Mouse (Mus musculus) brain, embryonic 18.5 days (tissue): ENCODE results near the gene Hyou1.
A peak's percentile ranks its signal among the peaks of the same experiment; 100 is the strongest.
"Not testable (repeated sequence)": the region's sequence is repeated elsewhere in the genome, so short reads cannot be mapped to it uniquely, and the experiment has no call there.

Experiments used
- DNase-seq: peaks from one replicate; pipeline ENCODE4 v3.0.0-alpha.2; 2012; ENCODE audit warnings: low read depth, low spot score

Hyou1 gene

GRCm38 (mm10) chr9:44405011-44405410 lies 25.7 kb downstream of the Hyou1 start:
- DNase-seq = no peak

- DNase-seq = peak; percentile 95
Observed at GRCm38 (mm10) chr9:44406906-44407751, 27.8 kb downstream of the Hyou1 start, which contains the start of the genes Rps25 and Trappc4. Gene Rps25, plus strand, starts transcription at chr9:44407139. Gene Trappc4, minus strand, starts transcription at chr9:44407600.

- peak; percentile 28 for DNase-seq
Observed at GRCm38 (mm10) chr9:44407752-44408097, 28.4 kb downstream of the Hyou1 start.

GRCm38 (mm10) chr9:44408693-44409092 lies 29.4 kb downstream of the Hyou1 start:
- DNase-seq = not testable (repeated sequence)

GRCm38 (mm10) chr9:44410647-44411336 lies 31.5 kb downstream of the Hyou1 start:
- no peak for DNase-seq

GRCm38 (mm10) chr9:44411601-44412130 lies 32.4 kb downstream of the Hyou1 start:
- DNase-seq = no peak

GRCm38 (mm10) chr9:44412306-44412705 lies 33.0 kb downstream of the Hyou1 start:
- DNase-seq = no peak

- no peak for DNase-seq
Observed at GRCm38 (mm10) chr9:44412781-44413180, 33.5 kb downstream of the Hyou1 start.

GRCm38 (mm10) chr9:44417156-44417891 lies 38.0 kb downstream of the Hyou1 start:
- DNase-seq = no peak

GRCm38 (mm10) chr9:44417892-44418363 lies 38.6 kb downstream of the Hyou1 start:
- peak; percentile 74 for DNase-seq

GRCm38 (mm10) chr9:44418519-44419385 lies 39.5 kb downstream of the Hyou1 start, which contains the start of gene Ccdc84:
Gene Ccdc84, minus strand, starts transcription at chr9:44418569.
- DNase-seq = no peak

- not testable (repeated sequence) for DNase-seq
Observed at GRCm38 (mm10) chr9:44419730-44420129, 40.4 kb downstream of the Hyou1 start.

GRCm38 (mm10) chr9:44420280-44420898 lies 41.1 kb downstream of the Hyou1 start:
- no peak for DNase-seq

GRCm38 (mm10) chr9:44423576-44423975 lies 44.3 kb downstream of the Hyou1 start:
- DNase-seq = no peak

GRCm38 (mm10) chr9:44432577-44433185 lies 53.4 kb downstream of the Hyou1 start:
- no peak for DNase-seq

GRCm38 (mm10) chr9:44435747-44436146 lies 56.5 kb downstream of the Hyou1 start:
- DNase-seq = no peak

- no peak for DNase-seq
Observed at GRCm38 (mm10) chr9:44440961-44441360, 61.7 kb downstream of the Hyou1 start, which contains the start of gene Foxr1. Gene Foxr1, minus strand, starts transcription at chr9:44441136.
